Mouse (Mus musculus): ENCODE data around the gene Tlx3.

GRCm38 (mm10) chr11:33203383-33204328 lies at the start of gene Tlx3:
- TF ChIP-seq CTCF (IDR thresholded peaks at IDR 0.05; ENCODE audit: low read depth) (no peak), EP300 (IDR thresholded peaks at IDR 0.05; ENCODE audit: low read depth) (no peak)

Data from liver, postnatal 0 days (tissue).